Mouse (Mus musculus) heart, embryonic 10.5 days (tissue): ENCODE results near the gene Ccdc107. TPM values are rescaled to one million over a fixed set of nuclear protein-coding genes. Genes with fewer than 3 reads are reported as not detected.
A peak's percentile ranks its signal among the peaks of the same experiment; 100 is the strongest.

Experiments
- DNase-seq: peaks from one replicate; pipeline ENCODE4 v3.0.0-alpha.2; 2017; ENCODE audit warnings: low spot score
- H3K27ac ChIP-seq: fragments of 300-500 bp; sonication (generic); 2 replicates; pipeline ENCODE4 v1.5.1; 2016; ENCODE audit warnings: mild to moderate bottlenecking
- H3K27me3 ChIP-seq: fragments of 300-500 bp; sonication (generic); 2 replicates; pipeline ENCODE4 v1.6.1; 2016; ENCODE audit warnings: mild to moderate bottlenecking; ENCODE audit not compliant: poor library complexity, insufficient read depth, severe bottlenecking
- H3K36me3 ChIP-seq: fragments of 300-500 bp; sonication (generic); 2 replicates; pipeline ENCODE4 v1.6.1; 2016; ENCODE audit warnings: mild to moderate bottlenecking, moderate library complexity
- H3K4me1 ChIP-seq: fragments of 300-500 bp; sonication (generic); 2 replicates; pipeline ENCODE4 v1.6.1; 2016; ENCODE audit warnings: mild to moderate bottlenecking
- H3K4me3 ChIP-seq: fragments of 300-500 bp; sonication (generic); 2 replicates; pipeline ENCODE4 v1.5.1; 2016; ENCODE audit warnings: mild to moderate bottlenecking, moderate library complexity
- H3K9me3 ChIP-seq: fragments of 300-500 bp; sonication (generic); 2 replicates; pipeline ENCODE4 v1.6.1; 2016; ENCODE audit warnings: mild to moderate bottlenecking, moderate library complexity
- WGBS: fragments of 180-500 bp; shearing (Covaris S2); methylation state at CpG from one replicate; pipeline ENCODE4 v1.1.7; 2016; 5-methylcytosine and 5-hydroxymethylcytosine counted together
- polyA plus RNA-seq: library from polyadenylated mRNA; unstranded; fragments of >200 nt; fragmentation: Nextera tagmentation; extraction: Ambion mirVana; gene quantifications from 2 replicates; pipeline ENCODE4 v1.2.1, GENCODE M21; 2016

The Ccdc107 gene
- polyA plus RNA-seq, 1 experiment from 2014 or later, result 67.2 TPM

GRCm38 (mm10) chr4:43506536-43507185 lies 14.0 kb downstream of the Ccdc107 start, which contains the start of gene Car9:
Car9 (plus strand) TSS chr4:43506966.
- no peaks in the 10 kb centered on the region for H3K36me3 ChIP-seq
- H3K4me1 ChIP-seq, result peaks cover 26% of the 10 kb centered on the region
- H3K27me3 ChIP-seq, result peaks cover 18% of the 10 kb centered on the region
- 55% methylated on average over 9 of the region's 9 CpGs for WGBS
- peak within 1 kb of the TSS; percentile 81; the same call in 1 of the 2 replicates for H3K27ac ChIP-seq
- H3K4me3 ChIP-seq, result peak within 1 kb of the TSS; percentile 60
- no peaks in the 10 kb centered on the region for H3K9me3 ChIP-seq
- no peak for DNase-seq

GRCm38 (mm10) chr4:43507938-43508665 lies 15.4 kb downstream of the Ccdc107 start:
- Histone ChIP-seq H3K4me1 (peaks cover 37% of the 10 kb centered on the region), H3K27ac (peak overlapping the region; percentile 81), H3K27me3 (peaks cover 15% of the 10 kb centered on the region), H3K9me3 (no peaks in the 10 kb centered on the region), H3K4me3 (peak overlapping the region; percentile 60), H3K36me3 (no peaks in the 10 kb centered on the region)
- WGBS, result 8% methylated on average over 20 of the region's 22 CpGs
- no peak for DNase-seq

- DNase-seq, result peak; percentile 86
- H3K4me3 ChIP-seq, result peak overlapping the region; percentile 60
- H3K4me1 ChIP-seq, result peaks cover 37% of the 10 kb centered on the region
- H3K36me3 ChIP-seq, result no peaks in the 10 kb centered on the region
- H3K9me3 ChIP-seq, result no peaks in the 10 kb centered on the region
- H3K27ac ChIP-seq, result peak overlapping the region; percentile 81
- H3K27me3 ChIP-seq, result peaks cover 15% of the 10 kb centered on the region
- 3% methylated on average over 13 of the region's 13 CpGs for WGBS
Observed at GRCm38 (mm10) chr4:43508666-43508997, 15.9 kb downstream of the Ccdc107 start.

- Histone ChIP-seq H3K36me3 (no peaks in the 10 kb centered on the region), H3K4me1 (peaks cover 42% of the 10 kb centered on the region), H3K27me3 (peaks cover 15% of the 10 kb centered on the region), H3K9me3 (no peaks in the 10 kb centered on the region), H3K4me3 (peak overlapping the region; percentile 60), H3K27ac (peak overlapping the region; percentile 81)
- DNase-seq, result no peak
- WGBS, result 37% methylated on average over 9 of the region's 9 CpGs
Observed at GRCm38 (mm10) chr4:43509109-43509508, 16.4 kb downstream of the Ccdc107 start.

GRCm38 (mm10) chr4:43511675-43512454 lies 19.2 kb downstream of the Ccdc107 start:
- peaks cover 62% of the 10 kb centered on the region for H3K4me1 ChIP-seq
- no peaks in the 10 kb centered on the region for H3K9me3 ChIP-seq
- H3K36me3 ChIP-seq, result peaks cover 17% of the 10 kb centered on the region
- peaks cover 9% of the 10 kb centered on the region for H3K27me3 ChIP-seq
- DNase-seq, result no peak
- WGBS, result 52% methylated on average over 17 of the region's 19 CpGs
- H3K4me3 ChIP-seq, result no peak overlapping the region
- no peak overlapping the region for H3K27ac ChIP-seq

GRCm38 (mm10) chr4:43512653-43513052 lies 20.0 kb downstream of the Ccdc107 start:
- Histone ChIP-seq H3K9me3 (no peaks in the 10 kb centered on the region), H3K27ac (no peak overlapping the region), H3K4me3 (no peak overlapping the region), H3K27me3 (peaks cover 1% of the 10 kb centered on the region), H3K36me3 (peaks cover 24% of the 10 kb centered on the region), H3K4me1 (peaks cover 57% of the 10 kb centered on the region)
- DNase-seq, result no peak
- WGBS, result 42% methylated on average over 7 of the region's 7 CpGs

GRCm38 (mm10) chr4:43513300-43513699 lies 20.6 kb downstream of the Ccdc107 start:
- Histone ChIP-seq H3K4me1 (peaks cover 51% of the 10 kb centered on the region), H3K36me3 (peaks cover 30% of the 10 kb centered on the region), H3K27me3 (peaks cover 5% of the 10 kb centered on the region; the same call in 1 of the 2 replicates), H3K4me3 (no peak overlapping the region), H3K9me3 (no peaks in the 10 kb centered on the region), H3K27ac (no peak overlapping the region)
- no peak for DNase-seq
- 83% methylated on average over 4 of the region's 4 CpGs for WGBS

- peaks cover 10% of the 10 kb centered on the region; the same call in 1 of the 2 replicates for H3K27me3 ChIP-seq
- no peak overlapping the region; the same call in 1 of the 2 replicates for H3K27ac ChIP-seq
- WGBS, result 56% methylated on average over 4 of the region's 4 CpGs
- H3K36me3 ChIP-seq, result peaks cover 35% of the 10 kb centered on the region
- no peaks in the 10 kb centered on the region for H3K9me3 ChIP-seq
- DNase-seq, result no peak
- peaks cover 51% of the 10 kb centered on the region for H3K4me1 ChIP-seq
- H3K4me3 ChIP-seq, result no peak overlapping the region
Observed at GRCm38 (mm10) chr4:43513791-43514190, 21.1 kb downstream of the Ccdc107 start.

GRCm38 (mm10) chr4:43515764-43516708 lies 23.3 kb downstream of the Ccdc107 start:
- no peaks in the 10 kb centered on the region for H3K9me3 ChIP-seq

GRCm38 (mm10) chr4:43519551-43519950 lies 26.9 kb downstream of the Ccdc107 start:
- Histone ChIP-seq H3K4me1 (peaks cover 83% of the 10 kb centered on the region), H3K27ac (no peak overlapping the region), H3K4me3 (peak overlapping the region; percentile 37), H3K27me3 (peaks cover 48% of the 10 kb centered on the region), H3K9me3 (no peaks in the 10 kb centered on the region), H3K36me3 (peaks cover 42% of the 10 kb centered on the region)
- 25% methylated on average over 10 of the region's 10 CpGs for WGBS
- DNase-seq, result no peak

More at GRCm38 (mm10) chr4:43515764-43516708, 23.3 kb downstream of the Ccdc107 start:
- 62% methylated on average over 11 of the region's 11 CpGs for WGBS
- DNase-seq, result no peak
- Histone ChIP-seq H3K4me1 (peaks cover 68% of the 10 kb centered on the region), H3K27me3 (peaks cover 17% of the 10 kb centered on the region; the same call in 1 of the 2 replicates), H3K36me3 (peaks cover 43% of the 10 kb centered on the region), H3K27ac (peak overlapping the region; percentile 59; the same call in 1 of the 2 replicates), H3K4me3 (no peak overlapping the region)

GRCm38 (mm10) chr4:43519956-43520355 lies 27.3 kb downstream of the Ccdc107 start:
- H3K4me1 ChIP-seq, result peaks cover 81% of the 10 kb centered on the region
- H3K4me3 ChIP-seq, result peak overlapping the region; percentile 37
- peaks cover 40% of the 10 kb centered on the region for H3K36me3 ChIP-seq
- H3K27me3 ChIP-seq, result peaks cover 53% of the 10 kb centered on the region
- peak overlapping the region; percentile 89; the same call in 1 of the 2 replicates for H3K27ac ChIP-seq
- no peaks in the 10 kb centered on the region for H3K9me3 ChIP-seq
- WGBS, result 11% methylated on average over 6 of the region's 6 CpGs
- peak; percentile 88 for DNase-seq

- WGBS, result 63% methylated on average over 5 of the region's 5 CpGs
- H3K4me1 ChIP-seq, result peaks cover 37% of the 10 kb centered on the region
- no peak overlapping the region for H3K27ac ChIP-seq
- no peak for DNase-seq
- H3K4me3 ChIP-seq, result no peak overlapping the region
- no peaks in the 10 kb centered on the region for H3K9me3 ChIP-seq
- H3K36me3 ChIP-seq, result peaks cover 25% of the 10 kb centered on the region
- H3K27me3 ChIP-seq, result peaks cover 30% of the 10 kb centered on the region
Observed at GRCm38 (mm10) chr4:43527880-43528279, 35.2 kb downstream of the Ccdc107 start.
